Mouse (Mus musculus): ENCODE data around the gene Fuca1.
A peak's percentile ranks its signal among the peaks of the same experiment; 100 is the strongest.

The Fuca1 gene

DNA sequence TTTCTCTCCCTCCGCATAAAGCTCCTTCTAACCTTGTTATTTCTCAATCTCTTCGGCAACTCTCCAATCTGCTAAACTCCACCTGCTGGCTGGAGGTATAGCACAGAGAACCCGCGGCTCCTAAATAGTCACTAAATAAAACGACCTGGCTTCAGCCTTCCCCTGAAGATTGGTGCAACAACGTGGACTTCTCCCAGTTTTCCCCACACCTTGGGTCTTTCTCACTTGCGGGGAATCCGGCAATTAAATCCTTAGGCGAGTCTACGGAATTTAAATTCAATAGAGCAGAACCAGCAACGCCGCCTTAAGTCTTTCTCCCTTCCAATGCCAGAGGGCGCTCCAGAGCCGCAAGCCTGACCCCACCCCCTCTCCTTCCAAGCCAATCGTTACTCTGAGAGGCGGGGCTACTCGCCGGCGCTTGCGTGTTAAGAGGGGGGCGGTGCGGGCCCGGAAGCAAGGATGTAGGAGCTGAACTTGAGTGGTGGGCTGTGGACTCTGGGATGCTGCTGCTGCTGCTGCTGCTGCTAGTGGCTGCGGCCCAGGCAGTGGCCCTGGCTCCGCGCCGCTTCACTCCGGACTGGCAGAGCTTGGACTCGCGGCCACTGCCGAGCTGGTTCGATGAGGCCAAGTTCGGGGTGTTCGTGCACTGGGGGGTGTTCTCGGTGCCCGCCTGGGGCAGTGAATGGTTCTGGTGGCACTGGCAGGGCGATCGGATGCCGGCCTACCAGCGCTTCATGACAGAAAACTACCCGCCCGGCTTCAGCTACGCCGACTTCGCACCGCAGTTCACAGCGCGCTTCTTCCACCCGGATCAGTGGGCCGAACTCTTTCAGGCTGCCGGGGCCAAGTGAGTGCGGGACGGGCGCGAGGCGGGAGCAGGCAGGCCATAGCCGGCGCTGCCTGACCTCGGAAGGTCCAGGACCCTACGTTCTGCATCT is at the start of gene Fuca1:
Fuca1 (plus strand) TSS at position 432 of the 938 bp plus-strand sequence.
- DNase-seq (ENCODE audit: low spot score), result peak; percentile 97

DNA sequence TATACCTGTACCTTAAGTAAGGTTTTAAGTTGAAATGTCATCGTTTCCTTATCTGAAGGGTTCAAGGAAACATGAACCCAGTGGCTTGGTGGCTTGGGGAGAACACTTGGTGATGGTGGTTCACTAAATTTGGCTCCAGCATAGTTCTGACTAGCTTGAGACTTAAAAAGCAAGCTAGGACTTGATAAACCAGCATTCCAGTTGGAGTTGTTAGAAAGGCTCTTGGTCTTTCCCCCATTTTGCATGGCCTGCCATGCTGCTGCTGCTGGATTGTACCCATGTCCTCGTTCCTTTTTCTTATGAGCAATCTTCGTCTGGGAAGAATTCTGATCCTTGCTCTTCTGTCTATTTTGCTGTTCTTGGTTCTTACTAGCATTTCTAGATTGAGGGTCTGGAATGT is 48.5 kb upstream of the Fuca1 start:
- DNase-seq (ENCODE audit: low spot score), result no peak

DNA sequence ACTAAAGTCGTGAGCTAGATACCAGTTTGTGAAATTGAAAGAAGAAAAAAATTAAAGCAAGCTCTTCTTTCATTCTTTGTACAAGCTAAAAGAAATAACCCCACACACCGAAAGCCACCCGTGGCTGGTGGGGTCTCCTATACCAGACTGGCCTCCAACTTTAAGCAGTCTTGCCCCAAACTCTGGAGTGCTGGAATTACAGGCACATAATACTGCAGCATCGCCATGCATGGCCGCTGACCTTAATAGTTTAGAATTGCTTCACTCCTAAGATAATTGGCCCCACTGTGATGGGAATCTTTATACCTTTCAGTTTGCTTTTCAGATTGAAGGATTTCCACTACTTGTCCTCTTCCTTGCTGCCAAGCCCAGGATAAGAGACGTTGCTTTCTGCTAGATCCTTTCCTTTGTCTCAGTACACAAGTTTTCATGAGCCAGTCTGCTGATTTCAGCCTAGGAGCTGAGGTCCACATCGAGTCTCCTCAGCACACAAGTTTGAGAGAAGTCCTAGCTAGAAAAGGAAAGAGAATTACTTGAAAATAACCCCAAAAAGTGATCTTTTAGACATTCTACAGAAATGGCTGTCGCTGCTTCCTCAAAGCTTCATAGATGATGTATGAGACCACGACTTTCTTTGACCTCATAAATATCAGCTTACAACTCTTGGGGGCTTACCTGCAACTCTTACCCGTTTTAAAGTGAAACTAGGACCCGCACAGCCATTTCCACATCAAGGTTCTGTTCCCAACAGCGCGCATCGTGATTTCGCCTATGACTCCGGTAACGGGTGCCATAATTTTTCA is 47.7 kb upstream of the Fuca1 start:
- DNase-seq (ENCODE audit: low spot score), result no peak

DNA sequence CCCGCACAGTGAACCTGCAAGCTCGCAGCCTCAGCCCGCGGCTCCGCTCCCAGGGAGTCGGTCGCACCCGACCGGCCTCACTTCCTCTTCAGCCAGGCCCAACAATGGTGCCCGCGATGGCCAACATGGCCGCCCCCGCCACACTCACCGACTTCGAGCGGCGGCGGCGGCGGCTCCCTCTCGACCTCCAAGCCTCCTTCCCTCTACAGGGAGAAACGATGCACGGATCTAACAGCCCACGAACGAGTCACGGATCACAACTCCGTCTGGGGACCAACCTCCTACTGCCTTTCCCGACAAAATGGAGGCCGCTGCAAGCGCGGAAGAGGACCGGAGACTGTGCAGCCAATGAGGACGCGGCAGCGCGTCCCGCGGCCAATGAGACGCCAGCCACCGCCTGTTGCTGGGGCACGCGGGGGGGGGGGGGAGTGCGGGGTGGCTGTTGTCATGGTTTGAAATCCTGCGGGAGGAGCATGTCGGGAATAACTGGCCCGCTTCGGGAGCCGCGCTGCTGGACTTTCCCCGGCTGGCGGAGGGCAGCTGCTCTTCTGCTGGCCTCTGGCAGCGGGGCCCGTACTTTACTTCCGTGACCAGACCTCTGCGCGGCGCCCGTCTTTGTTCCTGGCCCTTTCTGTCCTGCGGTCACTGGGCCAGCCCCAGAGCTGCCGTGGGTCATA is 46.9 kb upstream of the Fuca1 start, which contains the start of gene Pnrc2:
Pnrc2 (minus strand) TSS at position 325 of the 677 bp plus-strand sequence.
- DNase-seq (ENCODE audit: low spot score), result peak; percentile 92

- DNase-seq (ENCODE audit: low spot score), result no peak
Observed at GRCm38 (mm10) chr4:135874564-135875535, 45.7 kb upstream of the Fuca1 start.

DNA sequence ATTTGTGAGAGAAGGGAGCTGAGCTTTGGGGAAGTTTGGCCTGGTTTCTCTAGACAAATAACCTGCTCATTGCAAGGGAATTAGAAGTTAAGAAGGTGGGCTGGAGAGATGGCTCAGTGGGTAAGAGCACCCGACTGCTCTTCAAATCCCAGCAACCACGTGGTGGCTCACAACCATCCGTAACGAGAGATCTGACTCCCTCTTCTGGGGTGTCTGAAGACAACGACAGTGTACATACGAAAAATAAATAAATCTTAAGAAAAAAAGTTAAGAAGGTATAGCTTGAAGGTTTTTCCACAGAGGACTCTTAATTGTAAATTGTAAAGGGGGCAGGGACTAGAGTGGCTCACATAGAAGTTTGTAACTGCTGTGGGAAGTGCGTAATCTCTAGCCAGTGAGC is 45.0 kb upstream of the Fuca1 start:
- DNase-seq (ENCODE audit: low spot score), result no peak

GRCm38 (mm10) chr4:135875991-135876582 is 44.4 kb upstream of the Fuca1 start:
- peak; percentile 68 for DNase-seq (ENCODE audit: low spot score)

DNA sequence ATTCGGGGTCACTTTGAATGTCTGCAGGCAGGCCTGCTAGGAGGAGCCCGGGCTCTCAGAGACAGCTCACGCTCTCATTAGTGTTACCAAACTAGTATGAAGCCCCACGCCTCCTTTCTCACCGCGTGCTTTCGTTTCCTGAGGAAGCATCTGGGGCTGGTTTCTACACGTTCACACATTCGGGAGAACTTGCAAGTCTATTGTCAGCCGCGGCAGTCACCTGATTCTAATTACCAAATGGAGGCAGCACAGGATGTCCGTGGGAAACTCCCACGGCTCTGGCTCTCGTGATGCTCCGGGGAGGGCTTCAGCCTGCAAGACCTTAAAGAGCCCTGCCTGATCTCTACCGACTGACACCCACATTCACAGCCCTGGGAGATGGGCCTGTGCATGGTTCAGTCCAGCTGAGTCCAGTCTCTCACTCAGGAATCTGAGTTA is 43.9 kb upstream of the Fuca1 start:
- peak; percentile 90 for DNase-seq (ENCODE audit: low spot score)

GRCm38 (mm10) chr4:135877742-135878141 is 42.8 kb upstream of the Fuca1 start:
- no peak for DNase-seq (ENCODE audit: low spot score)

- DNase-seq (ENCODE audit: low spot score), result no peak
Observed at GRCm38 (mm10) chr4:135879021-135879420, 41.5 kb upstream of the Fuca1 start.

- no peak for DNase-seq (ENCODE audit: low spot score)
Observed at GRCm38 (mm10) chr4:135880018-135880417, 40.5 kb upstream of the Fuca1 start.

DNA sequence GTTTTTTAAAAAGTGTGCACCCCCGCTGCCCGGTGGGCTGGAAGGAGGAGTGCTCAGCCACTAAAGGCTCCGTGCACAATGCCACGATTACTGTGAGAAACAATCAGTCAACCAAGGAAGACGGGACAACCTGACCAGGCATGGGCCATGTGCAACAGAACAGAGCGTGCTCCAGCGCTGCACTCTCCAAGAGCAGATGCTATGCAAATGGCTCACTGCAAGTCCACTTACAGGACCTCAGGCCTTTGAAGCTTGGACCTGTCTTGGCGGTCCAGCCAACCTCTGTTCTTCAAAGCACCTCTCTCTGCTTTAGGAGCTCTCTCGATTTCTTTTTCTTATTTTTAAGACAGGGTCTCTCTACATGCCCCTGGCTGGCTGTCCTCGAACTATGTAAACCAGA is 40.0 kb upstream of the Fuca1 start:
- no peak for DNase-seq (ENCODE audit: low spot score)

- DNase-seq (ENCODE audit: low spot score), result no peak
Observed at GRCm38 (mm10) chr4:135882023-135882422, 38.5 kb upstream of the Fuca1 start.

DNA sequence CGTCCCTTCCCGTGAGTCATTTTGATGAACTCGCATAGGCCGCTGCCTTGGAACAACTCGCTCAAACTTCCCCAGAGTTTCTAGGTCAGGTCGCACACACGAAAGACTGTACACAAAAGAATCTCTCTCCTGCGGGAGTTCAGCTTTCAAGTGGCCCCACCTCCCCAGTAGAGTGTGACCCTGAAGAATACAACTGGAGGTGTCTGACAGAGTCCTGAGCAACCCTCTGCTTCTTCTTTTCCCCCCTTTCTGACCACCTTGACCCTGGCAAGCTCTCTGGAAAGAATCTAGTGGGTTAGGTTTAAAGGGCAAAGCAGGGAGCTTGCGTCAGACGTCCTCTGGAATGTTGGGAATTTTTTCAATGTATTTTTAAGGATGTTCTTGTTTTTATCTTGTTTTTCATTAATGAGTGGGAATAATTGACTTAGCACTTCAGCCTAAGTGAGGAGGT is 37.1 kb upstream of the Fuca1 start:
- no peak for DNase-seq (ENCODE audit: low spot score)

- DNase-seq (ENCODE audit: low spot score), result no peak
Observed at GRCm38 (mm10) chr4:135883881-135884516, 36.5 kb upstream of the Fuca1 start.

- no peak for DNase-seq (ENCODE audit: low spot score)
Observed at GRCm38 (mm10) chr4:135884531-135884930, 36.0 kb upstream of the Fuca1 start.

DNA sequence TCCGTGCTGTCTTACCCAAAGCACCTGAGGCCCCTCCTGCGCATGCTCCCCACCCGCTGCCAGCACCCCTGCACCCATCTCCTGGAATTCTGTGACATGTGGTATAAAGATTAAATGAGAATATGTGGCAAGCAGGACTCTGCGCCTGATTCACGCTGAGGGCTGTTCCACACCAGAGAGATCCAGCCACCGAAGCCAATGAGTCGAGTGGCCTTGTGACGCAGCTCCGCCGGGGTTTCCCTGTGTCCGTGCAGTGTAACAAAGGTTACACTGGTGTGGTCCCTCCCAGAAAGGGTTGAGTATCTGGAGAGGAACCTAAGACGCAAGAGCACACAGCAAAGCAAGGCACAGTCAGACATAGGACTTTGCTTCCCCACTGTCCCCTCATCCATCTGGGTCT is 34.9 kb upstream of the Fuca1 start:
- no peak for DNase-seq (ENCODE audit: low spot score)

GRCm38 (mm10) chr4:135886184-135886583 is 34.4 kb upstream of the Fuca1 start:
- no peak for DNase-seq (ENCODE audit: low spot score)

- DNase-seq (ENCODE audit: low spot score), result no peak
Observed at GRCm38 (mm10) chr4:135888448-135889057, 32.0 kb upstream of the Fuca1 start.

All from lung, postnatal 25 days (tissue).